Mouse (Mus musculus) heart, postnatal 14 days (tissue): ENCODE measurements around the gene Arhgap30. TPM values are rescaled to one million over a fixed set of nuclear protein-coding genes. Genes with fewer than 3 reads are reported as not detected.

Source experiments
- DNase-seq, 2 experiments: peaks; one replicate each; pipeline ENCODE4 v3.0.0; 2021 to 2022
- intact Hi-C: fragments of 180-260 bp; cut with DNase I; formaldehyde crosslinking; loops from one replicate; pipeline ENCODE4 v1.15.1; 2025
- total RNA-seq, 2 experiments: library from RNA; stranded (reverse); gene quantifications; 2 replicates each; pipeline ENCODE4 v1.2.3; 2021

The Arhgap30 gene
- total RNA-seq, 2 experiments from 2014 or later = 2.3 to 4.5 TPM

DNA sequence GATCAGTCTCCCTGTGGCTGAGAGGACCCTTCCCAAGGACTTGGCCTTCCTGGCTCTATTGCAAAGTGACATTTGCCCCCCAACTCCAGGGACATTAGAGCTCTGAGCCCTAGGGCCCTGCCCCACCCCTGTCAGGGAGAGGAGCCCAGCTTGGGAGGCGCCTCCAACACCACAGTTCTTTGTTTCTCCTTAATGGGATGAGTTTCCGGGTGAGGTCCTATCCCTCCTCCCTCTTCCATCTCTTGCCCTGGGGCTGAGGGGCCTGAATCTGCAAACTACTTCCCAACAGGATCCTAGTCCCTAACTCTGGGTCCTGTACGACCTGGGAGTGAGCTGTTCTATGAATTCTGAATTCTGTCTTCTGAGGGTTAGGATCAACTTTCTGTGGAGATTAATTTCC, 15.9 kb upstream of the Arhgap30 start:
- intact Hi-C loops = no loop called here

DNA sequence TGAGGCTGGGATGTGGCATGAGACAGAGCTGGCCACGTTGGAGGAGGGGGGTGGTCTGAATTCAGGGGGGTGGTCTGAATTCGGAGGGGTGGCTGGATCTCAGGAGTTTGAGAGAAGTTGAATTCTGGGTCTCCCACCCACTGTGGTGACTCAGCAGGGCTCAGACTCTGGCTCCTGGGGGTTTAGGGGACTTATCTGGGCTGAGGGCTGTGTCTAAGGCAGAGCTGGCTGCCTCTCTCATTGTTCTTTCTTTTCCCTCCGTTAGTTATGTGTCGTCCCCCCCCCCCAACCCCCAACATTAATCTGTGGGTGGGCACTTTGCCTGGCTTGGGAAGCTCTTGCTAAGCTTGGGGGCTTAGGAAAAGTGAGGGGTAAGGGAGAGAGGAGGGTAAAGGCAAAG, 14.8 kb upstream of the Arhgap30 start:
- DNase-seq = no peak
- intact Hi-C loops = no loop called here

More for the DNA sequence above, 15.9 kb upstream of the Arhgap30 start:
- no peak for DNase-seq

- intact Hi-C loops = no loop called here
Measured at GRCm38 (mm10) chr1:171375646-171376097, 13.1 kb upstream of the Arhgap30 start.

GRCm38 (mm10) chr1:171378298-171378697, 10.5 kb upstream of the Arhgap30 start:
- DNase-seq = no peak
- intact Hi-C loops = no loop called here

More at GRCm38 (mm10) chr1:171375646-171376097, 13.1 kb upstream of the Arhgap30 start:
- no peak for DNase-seq

GRCm38 (mm10) chr1:171379935-171380599, 8.7 kb upstream of the Arhgap30 start:
- peak; percentile 79 to 86 for DNase-seq
- intact Hi-C loops = no loop called here

- intact Hi-C loops = no loop called here
- no peak for DNase-seq
Measured at GRCm38 (mm10) chr1:171382096-171382620, 6.6 kb upstream of the Arhgap30 start.

DNA sequence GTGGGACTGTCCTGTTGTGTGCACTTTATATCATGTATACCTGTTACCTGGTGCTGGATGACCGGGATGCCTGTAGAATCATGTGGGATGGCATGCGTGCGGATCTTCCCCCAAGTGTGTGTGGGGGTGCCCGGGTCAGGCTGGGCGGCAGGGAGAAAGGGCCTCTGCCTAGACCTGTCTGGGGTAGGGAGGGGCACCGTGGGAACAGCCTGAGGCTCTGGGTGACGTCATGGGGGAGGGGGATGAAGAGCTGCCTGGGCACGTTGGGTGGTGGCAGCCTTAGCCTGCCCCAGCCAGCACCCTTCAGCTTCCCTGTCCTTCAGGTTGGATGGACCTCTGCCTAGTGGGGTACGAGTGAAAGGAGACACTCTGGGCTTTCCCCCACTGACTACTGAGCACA, 4.4 kb upstream of the Arhgap30 start:
- no peak for DNase-seq
- intact Hi-C loops = no loop called here

DNA sequence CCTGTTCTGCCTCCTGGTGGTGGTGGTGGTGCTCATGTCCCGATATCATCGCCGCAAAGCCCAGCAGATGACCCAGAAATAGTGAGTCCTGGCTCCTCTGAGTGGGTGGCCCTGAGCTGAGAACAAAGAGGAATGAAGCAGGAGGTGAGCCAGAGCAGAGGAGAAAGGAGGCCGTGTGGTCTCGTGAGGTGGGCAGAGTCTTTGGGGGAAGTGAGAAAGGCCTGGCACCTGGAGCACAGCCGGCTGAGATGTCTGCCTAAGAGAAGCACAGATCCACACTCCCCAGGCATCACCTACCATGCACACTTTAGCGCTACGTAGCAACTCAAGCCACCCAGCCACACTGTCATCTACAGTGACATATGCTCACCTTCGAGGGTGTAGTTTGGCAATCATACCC, 3.6 kb upstream of the Arhgap30 start:
- no peak for DNase-seq
- intact Hi-C loops = no loop called here

GRCm38 (mm10) chr1:171387099-171387498, 1.7 kb upstream of the Arhgap30 start:
- intact Hi-C loops = no loop called here
- no peak for DNase-seq

DNA sequence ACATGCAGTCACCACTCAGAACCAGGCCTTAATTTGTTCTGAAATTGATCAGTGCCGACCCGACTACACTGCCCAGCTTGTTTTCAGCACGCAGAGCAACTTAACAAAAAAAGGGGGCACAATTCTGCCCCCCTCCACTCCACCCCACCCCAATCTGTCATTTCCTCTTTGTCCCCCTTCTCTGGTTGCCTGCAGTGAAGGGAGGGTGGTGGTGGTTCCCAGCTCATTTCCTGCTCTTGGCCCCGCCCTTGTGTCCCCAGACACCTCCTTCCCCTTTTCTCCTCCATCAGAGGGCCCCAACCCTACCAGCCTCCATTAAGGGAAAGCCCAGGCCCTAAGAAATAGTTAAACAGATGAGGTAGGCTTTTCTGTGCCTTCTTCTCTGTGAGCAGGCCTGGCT, 1.3 kb downstream of the Arhgap30 start:
- DNase-seq = peak in 1 of 2 experiments; percentile 25
- intact Hi-C loops = no loop called here

DNA sequence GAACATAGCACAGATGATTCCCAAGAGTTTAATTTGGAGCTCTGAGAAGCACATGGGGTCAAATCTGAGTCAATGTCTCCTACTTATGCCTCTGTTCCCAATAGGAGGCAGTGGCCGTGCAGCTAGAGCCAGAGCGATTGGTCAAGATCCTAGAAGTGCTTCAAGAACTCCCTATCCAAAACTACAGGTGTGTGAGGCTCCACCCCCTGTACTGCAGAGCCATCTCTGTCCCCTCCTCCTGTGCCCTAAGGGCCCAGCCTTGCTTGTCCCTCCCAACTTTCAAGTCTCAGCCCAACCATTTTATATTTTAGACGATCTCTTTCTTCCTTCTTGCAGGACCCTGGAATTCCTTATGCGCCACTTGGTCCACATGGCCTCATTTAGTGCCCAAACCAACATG, 13.1 kb downstream of the Arhgap30 start:
- intact Hi-C loops = no loop called here
- no peak for DNase-seq

DNA sequence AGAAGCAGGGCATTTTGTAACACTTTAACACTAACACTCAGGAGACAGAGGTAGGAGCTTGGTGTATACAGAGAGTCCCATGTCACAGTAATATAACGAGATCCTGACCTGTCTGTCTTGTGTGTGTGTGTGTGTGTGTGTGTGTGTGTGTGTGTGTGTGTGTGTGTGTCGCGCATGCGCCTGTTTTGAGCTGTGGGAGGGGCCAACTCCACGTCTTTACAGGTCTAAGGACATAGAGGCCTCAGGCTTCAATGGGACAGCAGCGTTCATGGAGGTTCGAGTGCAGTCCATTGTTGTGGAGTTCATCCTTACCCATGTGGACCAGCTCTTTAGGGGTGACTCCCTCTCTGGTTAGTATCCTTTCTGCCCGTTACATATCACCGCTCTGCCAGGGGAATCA, 14.2 kb downstream of the Arhgap30 start:
- no peak for DNase-seq
- intact Hi-C loops = no loop called here

DNA sequence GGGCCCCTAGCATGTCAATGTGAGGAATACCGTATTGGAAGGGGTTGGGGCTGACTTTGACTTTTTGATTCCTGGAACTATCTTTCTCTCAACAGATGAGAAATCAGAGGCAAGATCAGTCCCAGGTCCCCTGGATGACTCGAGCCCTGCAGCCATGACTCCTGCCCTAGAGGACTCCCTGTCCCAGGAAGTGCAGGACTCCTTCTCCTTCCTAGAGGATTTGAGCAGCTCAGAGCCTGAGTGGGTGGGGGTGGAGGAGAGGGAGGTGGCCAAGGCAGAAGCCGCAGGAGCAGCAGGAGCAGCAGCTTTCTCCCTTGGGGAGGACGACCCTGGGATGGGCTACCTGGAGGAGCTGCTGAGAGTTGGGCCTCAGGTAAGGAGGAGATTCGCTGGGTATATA, 18.5 kb downstream of the Arhgap30 start:
- intact Hi-C loops = no loop called here
- no peak for DNase-seq

- no peak for DNase-seq
- intact Hi-C loops = loop anchor here (5.0 kb wide), 1 partner anchor 42 kb away; no protein-coding TSS in a partner anchor
Measured at GRCm38 (mm10) chr1:171410231-171410630, 21.5 kb downstream of the Arhgap30 start.

- intact Hi-C loops = loop anchor here (5.0 kb wide), 1 partner anchor 41 kb away; no protein-coding TSS in a partner anchor
Measured at GRCm38 (mm10) chr1:171410947-171411484, 22.3 kb downstream of the Arhgap30 start, which contains the start of gene Usf1. Usf1 (plus strand) TSS chr1:171411313.

GRCm38 (mm10) chr1:171411492-171411941, 22.8 kb downstream of the Arhgap30 start:
- intact Hi-C loops = loop anchor here (5.0 kb wide), 1 partner anchor 41 kb away; no protein-coding TSS in a partner anchor
- no peak for DNase-seq

More at GRCm38 (mm10) chr1:171410947-171411484, 22.3 kb downstream of the Arhgap30 start, which contains the start of gene Usf1:
- DNase-seq = peak; percentile 95 to 97

GRCm38 (mm10) chr1:171412001-171412441, 23.3 kb downstream of the Arhgap30 start:
- peak; percentile 39 to 41 for DNase-seq
- intact Hi-C loops = loop anchor here (5.0 kb wide), 1 partner anchor 40 kb away; no protein-coding TSS in a partner anchor

DNA sequence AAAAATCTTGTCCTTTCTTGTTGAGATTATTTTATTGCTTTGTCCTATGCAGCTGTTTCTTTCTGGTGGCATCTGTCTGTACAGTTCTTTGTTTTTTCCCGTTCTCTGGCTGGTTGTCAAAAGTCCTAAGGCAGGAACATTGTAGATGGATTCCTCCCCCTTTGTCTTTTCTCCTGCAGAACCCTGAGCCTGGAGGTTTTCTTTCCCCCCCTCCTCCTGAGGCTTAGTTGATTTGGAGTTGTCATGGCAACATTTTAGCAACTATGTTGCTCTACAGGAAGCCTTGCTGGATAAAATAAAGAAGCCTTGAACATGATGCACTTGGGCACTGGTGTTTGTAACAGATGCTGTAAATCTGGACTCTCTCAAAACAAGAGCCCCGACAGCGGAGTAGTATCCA, 23.7 kb downstream of the Arhgap30 start:
- intact Hi-C loops = loop anchor here (5.0 kb wide), 1 partner anchor 40 kb away; no protein-coding TSS in a partner anchor
- peak in 1 of 2 experiments; percentile 24 for DNase-seq

DNA sequence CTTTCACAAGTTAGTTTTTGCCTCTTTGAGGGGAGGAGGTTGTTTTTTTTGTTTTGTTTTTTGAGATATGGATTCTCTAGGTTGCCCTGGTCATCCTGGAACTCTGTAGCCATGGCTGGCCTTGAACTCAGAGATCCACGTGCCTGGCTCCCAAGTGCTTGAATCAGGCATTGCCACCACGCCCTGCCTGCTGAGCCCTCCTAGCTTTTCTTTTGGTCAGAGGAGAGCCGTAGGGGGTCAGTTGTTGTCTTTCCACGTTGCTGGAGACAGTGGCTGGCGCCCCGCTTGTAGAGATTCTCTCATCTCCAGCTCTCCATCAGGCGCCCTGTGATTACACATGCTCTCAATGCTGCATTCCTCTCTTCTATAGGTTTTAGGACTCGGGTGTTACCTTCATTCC, 24.9 kb downstream of the Arhgap30 start:
- intact Hi-C loops = loop anchor here (1.0 to 5.0 kb wide), 3 partner anchors 24 to 58 kb away; partner anchors contain the start of gene F11r
- DNase-seq = no peak

- DNase-seq = no peak
- intact Hi-C loops = no loop called here
Measured at GRCm38 (mm10) chr1:171418660-171419059, 29.9 kb downstream of the Arhgap30 start, which contains the start of gene Tstd1. Tstd1 (plus strand) TSS chr1:171418872.

GRCm38 (mm10) chr1:171419291-171419882, 30.6 kb downstream of the Arhgap30 start:
- no peak for DNase-seq
- intact Hi-C loops = no loop called here
